ENCODE assay signal across 23 mouse cellular contexts in the genomic region with DNA sequence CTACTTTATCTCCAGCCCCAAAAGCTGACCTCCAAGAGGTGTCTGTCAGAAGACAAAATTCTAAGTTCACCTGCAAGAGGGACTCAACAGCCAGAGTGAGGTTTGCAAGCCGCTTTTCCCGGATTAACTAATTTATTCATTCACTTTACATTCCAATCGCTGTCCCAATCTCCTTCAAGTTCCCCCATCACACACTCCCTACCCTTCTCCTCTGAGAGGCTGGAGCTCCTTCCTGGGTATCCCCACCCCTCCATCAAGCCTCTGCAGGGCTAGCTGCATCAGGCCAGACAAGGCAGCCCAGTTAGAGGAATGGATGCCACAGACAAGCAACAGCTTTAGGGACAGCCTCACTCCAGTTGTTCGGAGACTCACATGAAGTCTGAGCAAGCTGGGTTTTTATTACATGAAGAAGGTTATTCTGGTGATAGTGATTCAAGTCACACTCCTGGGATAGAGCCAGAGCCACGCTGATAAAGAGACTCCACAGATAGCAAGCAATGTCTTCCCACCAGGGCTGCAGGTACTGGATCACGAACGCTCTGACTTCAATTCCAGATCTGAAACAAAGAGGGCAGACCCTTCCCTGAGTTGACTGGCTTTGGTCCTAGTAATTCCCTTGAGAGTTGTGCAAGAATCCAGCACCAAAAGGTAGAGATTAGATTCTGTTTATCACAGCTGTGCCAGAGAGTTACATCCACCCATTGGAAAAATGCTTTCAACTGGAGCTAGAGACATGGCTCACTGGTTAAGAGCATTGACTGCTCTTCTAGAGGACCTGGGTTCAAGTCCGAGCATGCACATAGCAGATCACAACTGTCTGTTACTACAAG.
A peak's percentile ranks its signal among the peaks of the same experiment; 100 is the strongest.
DNase-seq lines count a peak whose midpoint lies in the region; ATAC-seq and TF ChIP-seq lines count a peak whose summit lies in the region.
"Had no signal": no experiment of that assay in that cellular context is flagged by ENCODE, and none has a peak within 500 bp of the region (broad histone marks: within the 10 kb centered on the region; RNA-seq: fewer than 3 reads in every experiment).

No protein-coding gene starts in this region.

- TF ChIP-seq CTCF in liver, adult 2 months (IDR thresholded peaks at IDR 0.05; ENCODE audit: low read depth, low read length), result no peak

- peak; percentile 41 for DNase-seq in forebrain, embryonic 11.5 days (ENCODE audit: low spot score)
- DNase-seq in liver, adult 2 months (ENCODE audit: extremely low read depth, low read depth, low spot score), result peak; percentile 76
- peak; percentile 20 for DNase-seq in R1 (ENCODE audit: low read depth, low spot score)
- DNase-seq in spleen, postnatal 10 days (ENCODE audit: low spot score in 2 of 2), result no peak
- DNase-seq in layer of hippocampus, postnatal 25 days (ENCODE audit: extremely low spot score in 1 of 2, low spot score in 1 of 2), result no peak
- DNase-seq: adrenal gland, adult 8-10 months; cerebellum, adult 11 months; cerebellum, adult 8-10 months; cerebellum, postnatal 14 days; embryo, embryonic 11 days; gastrocnemius, postnatal 14 days; heart, postnatal 4 days had no signal

- H3K9ac ChIP-seq in forebrain, embryonic 11.5 days (ENCODE audit: low read length), result no peak overlapping the region
- no peak overlapping the region for H3K9ac ChIP-seq in forebrain, embryonic 13.5 days
- no peak overlapping the region for H3K9ac ChIP-seq in liver, adult 2 months (ENCODE audit: low read depth, low read length)
- no peak overlapping the region for H3K9ac ChIP-seq in liver, embryonic 12.5 days
- H3K9ac ChIP-seq: embryonic facial prominence, embryonic 15.5 days; heart, embryonic 13.5 days; hindbrain, embryonic 12.5 days; intestine, embryonic 15.5 days had no signal

- no peaks in the 10 kb centered on the region for H3K27me3 ChIP-seq in forebrain, embryonic 11.5 days (ENCODE audit: control insufficient read depth, insufficient read depth, low read length)
- H3K27me3 ChIP-seq in forebrain, embryonic 13.5 days, result no peaks in the 10 kb centered on the region
- H3K27me3 ChIP-seq in liver, adult 2 months (ENCODE audit: control insufficient read depth, insufficient read depth, low read length), result no peaks in the 10 kb centered on the region
- no peaks in the 10 kb centered on the region for H3K27me3 ChIP-seq in liver, embryonic 12.5 days (replicated peaks)
- H3K27me3 ChIP-seq: CH12.LX; embryonic facial prominence, embryonic 15.5 days; heart, embryonic 13.5 days; hindbrain, embryonic 12.5 days; intestine, embryonic 15.5 days had no signal

- H3K4me2 ChIP-seq in forebrain, embryonic 11.5 days (ENCODE audit: low read depth, low read length, severe bottlenecking), result no peak overlapping the region
- no peak overlapping the region for H3K4me2 ChIP-seq in forebrain, embryonic 13.5 days
- no peak overlapping the region for H3K4me2 ChIP-seq in liver, embryonic 12.5 days
- H3K4me2 ChIP-seq: embryonic facial prominence, embryonic 15.5 days; heart, embryonic 13.5 days; hindbrain, embryonic 12.5 days; intestine, embryonic 15.5 days had no signal

- no peaks in the 10 kb centered on the region; the same call in 1 of the 2 replicates for H3K4me1 ChIP-seq in forebrain, embryonic 11.5 days (replicated peaks; ENCODE audit: control insufficient read depth, insufficient read depth, low read length)
- peaks cover 15% of the 10 kb centered on the region for H3K4me1 ChIP-seq in forebrain, embryonic 13.5 days
- H3K4me1 ChIP-seq in liver, adult 2 months (ENCODE audit: control insufficient read depth, insufficient read depth, low read length), result peaks cover 42% of the 10 kb centered on the region
- H3K4me1 ChIP-seq in liver, embryonic 12.5 days, result no peaks in the 10 kb centered on the region

- H3K27ac ChIP-seq in forebrain, embryonic 11.5 days (ENCODE audit: low read depth, low read length), result no peak overlapping the region
- no peak overlapping the region for H3K27ac ChIP-seq in forebrain, embryonic 13.5 days
- peak overlapping the region; percentile 47 for H3K27ac ChIP-seq in liver, adult 2 months (replicated peaks; ENCODE audit: insufficient read depth, low read depth, low read length)
- H3K27ac ChIP-seq in liver, embryonic 12.5 days, result no peak overlapping the region
- H3K27ac ChIP-seq: embryonic facial prominence, embryonic 15.5 days; forebrain, embryonic 10.5 days; heart, embryonic 13.5 days; hindbrain, embryonic 12.5 days; intestine, embryonic 15.5 days had no signal

- H3K9me3 ChIP-seq in forebrain, embryonic 11.5 days (ENCODE audit: control insufficient read depth, low read length), result no peaks in the 10 kb centered on the region
- H3K9me3 ChIP-seq in forebrain, embryonic 13.5 days (replicated peaks), result no peaks in the 10 kb centered on the region
- H3K9me3 ChIP-seq in liver, embryonic 12.5 days (replicated peaks), result no peaks in the 10 kb centered on the region
- H3K9me3 ChIP-seq: embryonic facial prominence, embryonic 15.5 days; hindbrain, embryonic 12.5 days; intestine, embryonic 15.5 days had no signal

- no peaks in the 10 kb centered on the region for H3K36me3 ChIP-seq in forebrain, embryonic 11.5 days (ENCODE audit: control insufficient read depth, insufficient read depth, low read length)
- no peaks in the 10 kb centered on the region for H3K36me3 ChIP-seq in forebrain, embryonic 13.5 days (ENCODE audit: poor library complexity, severe bottlenecking)
- no peaks in the 10 kb centered on the region for H3K36me3 ChIP-seq in liver, adult 2 months (ENCODE audit: control insufficient read depth, insufficient read depth, low read length)
- no peaks in the 10 kb centered on the region for H3K36me3 ChIP-seq in liver, embryonic 12.5 days
- H3K36me3 ChIP-seq: embryonic facial prominence, embryonic 15.5 days; forebrain, embryonic 10.5 days; heart, embryonic 13.5 days; hindbrain, embryonic 12.5 days; intestine, embryonic 15.5 days had no signal

- no peak for ATAC-seq in forebrain, embryonic 11.5 days (replicated peaks; ENCODE audit: low FRiP score)
- no peak for ATAC-seq in forebrain, embryonic 13.5 days
- ATAC-seq in liver, embryonic 12.5 days, result no peak
- ATAC-seq: activated CD4-positive, CD25-positive, alpha-beta regulatory T cell, adult 4 months; forebrain, embryonic 16.5 days; intestine, embryonic 15.5 days had no signal

- WGBS in forebrain, embryonic 11.5 days, result 71% methylated on average over 8 of the region's 8 CpGs
- 65% methylated on average over 8 of the region's 8 CpGs for WGBS in forebrain, embryonic 13.5 days
- 60% methylated on average over 8 of the region's 8 CpGs for WGBS in liver, adult 2 months
- WGBS in liver, embryonic 12.5 days (ENCODE audit: insufficient replicate concordance), result 54% methylated on average over 8 of the region's 8 CpGs

- no peaks in the 10 kb centered on the region for H3K79me2 ChIP-seq in liver, adult 2 months (ENCODE audit: control insufficient read depth, insufficient read depth, low read length)

- H3K4me3 ChIP-seq in forebrain, embryonic 11.5 days (ENCODE audit: low read depth, low read length), result no peak overlapping the region
- H3K4me3 ChIP-seq in forebrain, embryonic 13.5 days, result no peak overlapping the region
- H3K4me3 ChIP-seq in liver, adult 2 months (ENCODE audit: insufficient read depth, low read depth, low read length), result no peak overlapping the region
- H3K4me3 ChIP-seq in liver, embryonic 12.5 days, result no peak overlapping the region
- H3K4me3 ChIP-seq: embryonic facial prominence, embryonic 15.5 days; erythroblast, embryonic 14.5 days; forebrain, embryonic 10.5 days; heart, embryonic 13.5 days; hindbrain, embryonic 12.5 days; intestine, embryonic 15.5 days had no signal

- no peak for TF ChIP-seq POLR2A in liver, adult 2 months (IDR thresholded peaks at IDR 0.05; ENCODE audit: extremely low read depth, insufficient read depth, low read length)

Comparison
In these comparisons a context has a peak if more than half of its experiments do, and no peak if none do; other contexts are left out.
1. DNase-seq: peak in forebrain, embryonic 11.5 days (single experiment), liver, adult 2 months (single experiment) and R1 (single experiment); none in spleen, postnatal 10 days (0 of 2) and layer of hippocampus, postnatal 25 days (0 of 2).